Mouse (Mus musculus) R1 (cell line): ENCODE data around the gene Cyb5b.
A peak's percentile ranks its signal among the peaks of the same experiment; 100 is the strongest.

Experiments used
- DNase-seq: peaks from one replicate; pipeline ENCODE4 v3.0.0-alpha.2; 2018; ENCODE audit warnings: low read depth, low spot score

Gene Cyb5b

GRCm38 (mm10) chr8:107130028-107130427, 20.4 kb upstream of the Cyb5b start:
- no peak for DNase-seq

GRCm38 (mm10) chr8:107132581-107133491, 17.6 kb upstream of the Cyb5b start:
- no peak for DNase-seq

- DNase-seq: peak; percentile 91
Measured at GRCm38 (mm10) chr8:107133881-107134280, 16.6 kb upstream of the Cyb5b start.

DNA sequence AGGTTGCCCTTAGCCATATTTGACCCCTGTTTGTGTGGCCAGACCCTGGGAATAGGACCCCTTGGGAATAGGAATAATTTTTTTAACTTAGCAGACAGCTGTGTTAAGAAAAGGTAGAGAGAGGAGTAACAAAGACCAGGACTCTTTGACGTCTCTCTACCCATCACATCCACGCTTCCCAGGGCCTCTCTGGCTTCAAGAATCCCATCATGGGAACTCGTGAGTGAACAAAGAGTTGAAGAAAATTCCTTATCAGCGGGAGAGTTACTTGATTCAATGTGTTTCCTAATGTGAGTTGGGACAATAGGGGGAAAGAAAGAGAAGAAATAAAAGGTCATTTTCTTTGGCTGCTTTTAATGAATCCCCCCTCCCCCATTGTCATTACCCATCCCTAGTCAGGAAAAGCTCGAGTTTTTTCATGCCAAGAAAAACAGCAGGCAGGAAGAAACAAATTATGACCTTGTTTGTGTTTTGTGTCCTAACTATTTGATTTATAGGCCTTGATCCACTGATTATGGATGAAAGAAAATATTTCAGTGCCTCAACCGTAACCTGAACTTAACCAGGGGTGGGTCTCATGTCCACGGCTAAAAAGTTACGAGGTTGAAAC, 14.3 kb upstream of the Cyb5b start:
- peak; percentile 81 for DNase-seq

DNA sequence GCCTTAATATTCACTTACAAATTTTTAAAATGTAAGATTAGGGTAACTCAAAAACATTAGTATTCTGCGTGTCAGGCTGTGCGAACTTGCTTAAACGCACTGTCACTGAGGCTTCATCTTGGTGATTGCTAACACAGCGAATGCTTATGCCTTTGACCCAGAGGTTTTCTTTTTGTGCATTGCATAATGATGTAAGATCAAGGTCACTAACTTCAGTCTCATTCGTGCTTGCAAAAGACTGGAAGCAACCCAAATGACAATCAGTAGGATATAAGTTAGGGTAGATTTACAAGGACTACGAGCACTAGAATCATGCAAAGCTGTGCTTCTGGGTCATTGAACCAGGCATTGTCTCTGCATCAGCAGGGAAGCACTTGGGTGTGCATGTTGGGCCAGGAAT, 12.8 kb upstream of the Cyb5b start:
- DNase-seq: no peak

- no peak for DNase-seq
Measured at GRCm38 (mm10) chr8:107138338-107138737, 12.1 kb upstream of the Cyb5b start.

DNA sequence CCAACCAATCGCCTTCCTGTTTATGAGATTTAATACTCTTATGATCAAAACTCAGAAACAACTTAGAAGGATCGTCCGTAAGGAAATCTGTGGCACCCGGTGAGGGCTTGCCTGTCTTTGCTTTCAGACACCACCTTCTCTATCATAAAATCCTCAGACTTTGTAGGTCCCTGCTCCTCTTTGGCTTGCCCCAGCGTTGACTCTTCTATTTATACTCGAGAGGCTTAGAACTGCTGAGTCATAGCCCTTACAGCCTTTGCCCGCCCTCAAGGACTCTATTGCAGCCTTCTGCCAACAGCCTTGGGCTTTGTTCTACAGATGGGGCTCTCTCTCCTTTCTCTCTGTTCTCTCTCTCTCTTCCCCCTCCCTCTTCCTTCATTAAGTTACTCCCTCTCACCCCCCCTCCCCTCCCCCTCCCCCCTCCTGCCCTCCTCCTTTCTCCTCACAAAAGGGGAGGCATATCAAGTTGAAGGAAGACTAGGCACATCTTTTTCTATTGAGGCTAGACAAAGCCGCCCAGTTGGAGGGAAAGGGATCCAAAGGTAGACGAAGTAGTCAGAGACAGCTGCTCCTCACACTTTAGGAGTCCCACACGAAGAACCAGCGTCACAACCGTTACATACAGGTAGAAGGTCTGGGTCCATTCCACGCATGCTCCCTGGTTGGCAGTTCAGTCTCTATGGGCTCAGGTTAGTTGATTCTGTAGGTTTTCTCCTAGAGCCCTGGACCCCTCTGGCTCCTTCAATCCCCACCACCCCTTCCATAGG, 10.6 kb upstream of the Cyb5b start:
- DNase-seq: peak; percentile 89

DNA sequence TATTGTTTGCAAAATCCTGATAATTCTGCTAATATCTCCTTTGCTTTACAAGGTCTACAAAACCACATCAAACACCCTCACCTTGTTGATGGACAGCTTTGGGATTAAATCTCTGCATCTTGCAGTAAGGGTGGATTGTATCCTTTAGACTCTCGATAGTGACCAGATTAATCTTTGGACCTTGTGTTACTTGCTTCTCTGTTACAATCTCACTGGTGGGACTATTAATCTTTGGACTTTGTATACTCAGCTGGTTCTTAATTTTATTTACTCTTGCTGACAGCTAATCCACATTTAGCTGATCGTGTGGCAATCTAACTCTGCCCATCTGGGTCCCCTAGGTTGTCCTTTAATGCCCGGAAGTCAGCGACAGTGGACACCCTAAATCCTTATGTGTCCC, 7.9 kb upstream of the Cyb5b start:
- no peak for DNase-seq

- DNase-seq: no peak
Measured at GRCm38 (mm10) chr8:107143501-107143900, 6.9 kb upstream of the Cyb5b start.

DNA sequence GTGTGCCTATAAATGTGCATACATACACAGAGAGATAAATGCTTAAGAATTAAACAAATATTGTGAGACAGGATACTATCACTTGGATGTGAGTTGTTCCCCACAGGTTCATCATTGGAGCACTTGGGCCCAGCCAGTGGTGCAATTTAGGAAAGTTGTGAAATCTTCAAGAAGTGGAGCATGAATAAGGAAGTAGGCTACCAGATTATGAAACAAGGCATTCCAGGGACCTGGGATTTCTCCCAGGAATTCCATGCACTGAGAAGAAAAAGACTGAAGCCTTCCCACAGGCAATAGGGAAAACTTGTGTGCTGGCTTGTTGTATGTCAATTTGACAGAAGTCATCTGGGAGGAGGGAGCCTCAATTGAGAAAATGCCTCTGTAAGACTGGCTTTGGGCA, 4.3 kb upstream of the Cyb5b start:
- no peak for DNase-seq

DNA sequence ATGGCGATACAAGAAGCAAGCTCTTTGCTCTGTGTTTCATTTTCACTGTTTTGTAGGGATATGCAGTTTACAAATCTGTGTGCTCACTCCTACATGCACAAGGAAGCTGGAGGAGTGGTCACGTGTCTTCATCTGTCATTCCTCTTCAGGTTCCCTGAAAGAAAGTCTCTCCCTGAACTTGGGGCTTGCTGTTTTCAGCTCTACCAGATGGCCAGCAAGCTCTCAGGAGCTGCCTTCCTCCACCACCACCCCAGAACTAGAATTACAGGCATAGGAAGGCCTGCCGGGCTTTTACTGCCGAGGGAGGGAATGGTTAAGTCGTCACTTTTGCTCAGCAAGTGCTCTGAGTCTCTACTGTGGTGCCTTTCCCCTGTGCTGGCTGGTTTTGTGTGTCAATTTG, 1.6 kb upstream of the Cyb5b start:
- DNase-seq: no peak

- no peak for DNase-seq
Measured at GRCm38 (mm10) chr8:107150057-107150403, 410 bp upstream of the Cyb5b start.

DNA sequence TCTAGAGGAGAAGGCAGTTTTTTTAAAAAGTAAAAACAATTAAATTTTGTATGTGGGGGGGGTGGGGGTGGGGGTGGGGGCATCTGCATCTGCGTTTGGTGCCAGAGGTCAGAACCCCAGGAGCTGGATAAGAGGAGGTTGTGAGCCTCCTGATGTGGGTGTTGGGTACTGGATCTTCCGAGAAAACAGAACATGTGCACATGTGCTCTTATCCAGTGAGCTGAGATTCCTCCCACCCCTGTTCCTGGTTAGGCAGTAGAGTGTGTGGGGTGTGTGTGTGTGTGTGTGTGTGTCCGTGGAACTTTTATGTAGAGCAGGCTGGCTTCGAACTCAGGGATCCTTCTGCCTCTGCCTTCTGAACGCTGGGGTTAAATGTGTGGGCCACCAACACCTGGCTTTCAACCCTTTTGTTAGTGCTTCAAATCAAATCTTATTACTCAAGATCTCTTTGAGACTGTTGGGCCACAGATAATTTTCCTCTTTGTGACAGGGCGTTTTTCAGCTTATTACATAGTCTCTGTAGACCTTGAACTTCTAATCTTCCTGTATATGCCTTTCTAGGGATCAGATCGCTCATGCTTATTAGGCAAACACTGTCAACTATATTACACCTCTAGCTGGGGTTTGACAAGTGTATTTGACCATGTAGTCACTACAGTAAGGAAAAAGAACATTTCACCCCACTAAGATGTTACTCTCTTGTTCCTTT, 926 bp downstream of the Cyb5b start:
- peak; percentile 38 for DNase-seq

- no peak for DNase-seq
Measured at GRCm38 (mm10) chr8:107153326-107154210, 3.1 kb downstream of the Cyb5b start.

DNA sequence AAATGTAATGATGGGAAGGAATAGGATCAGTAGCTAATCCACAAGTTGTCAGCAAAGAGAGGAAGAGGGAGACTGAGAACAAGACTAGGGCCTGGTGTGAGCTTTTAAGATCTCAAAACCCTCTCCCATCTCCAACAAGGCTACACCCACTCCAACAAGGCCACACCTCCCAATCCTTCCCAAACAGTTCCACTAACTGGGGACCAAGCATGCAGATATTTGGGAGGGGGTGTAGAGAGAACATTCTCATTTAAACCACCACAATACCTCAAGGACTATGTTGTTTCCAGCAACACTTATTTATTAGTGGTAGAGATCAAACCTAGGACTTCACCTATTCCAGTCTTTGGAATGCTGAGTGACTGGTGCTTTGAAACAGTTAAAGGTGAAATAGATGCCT, 6.4 kb downstream of the Cyb5b start:
- no peak for DNase-seq

- DNase-seq: no peak
Measured at GRCm38 (mm10) chr8:107157836-107158235, 7.4 kb downstream of the Cyb5b start.

- DNase-seq: no peak
Measured at GRCm38 (mm10) chr8:107158890-107159289, 8.4 kb downstream of the Cyb5b start.

DNA sequence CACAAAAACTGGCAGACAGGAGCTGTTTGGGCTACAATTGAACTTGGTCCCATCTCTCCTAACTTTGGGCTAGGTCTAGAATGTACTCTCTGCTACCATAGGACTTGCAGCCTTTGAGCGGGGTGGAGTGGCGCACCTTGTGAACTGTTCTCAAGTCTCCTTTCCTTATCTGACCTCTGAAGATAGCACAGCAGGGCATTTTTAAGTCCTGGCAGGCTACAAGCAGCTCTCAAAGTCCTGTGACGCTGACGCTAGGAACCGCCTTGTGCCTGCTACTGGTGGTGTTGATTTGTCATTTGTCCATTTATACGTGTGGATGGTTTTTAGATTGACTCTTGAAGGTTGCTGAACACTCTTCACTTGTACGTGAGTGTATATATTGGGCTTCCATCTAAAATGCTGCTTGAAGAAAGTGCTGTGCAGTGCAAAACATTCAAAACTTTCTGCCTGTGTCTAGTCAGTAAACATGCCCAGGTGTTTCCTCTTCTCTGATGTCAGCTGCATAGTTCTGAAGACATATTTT, 13.9 kb downstream of the Cyb5b start:
- peak; percentile 30 for DNase-seq

DNA sequence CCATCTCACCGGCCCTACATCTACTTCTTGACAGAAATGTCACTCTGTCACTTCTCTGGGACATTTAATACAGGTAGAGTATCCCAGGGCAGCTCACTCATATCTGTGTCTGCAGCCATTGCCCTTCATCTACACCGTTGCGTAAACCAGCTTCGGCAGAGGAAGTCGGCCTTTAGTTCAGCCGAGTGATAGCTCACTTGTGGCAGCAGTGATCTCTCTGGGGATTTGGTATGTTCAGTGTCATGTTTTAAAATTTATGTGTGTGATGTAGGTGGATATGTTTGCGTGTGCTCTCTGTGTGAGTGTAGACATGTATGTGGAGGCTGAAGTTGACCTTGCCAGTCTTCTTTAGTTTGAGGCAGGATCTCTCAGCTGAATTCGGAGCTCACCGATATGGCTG, 15.3 kb downstream of the Cyb5b start:
- DNase-seq: no peak

GRCm38 (mm10) chr8:107167848-107168247, 17.4 kb downstream of the Cyb5b start:
- DNase-seq: no peak

DNA sequence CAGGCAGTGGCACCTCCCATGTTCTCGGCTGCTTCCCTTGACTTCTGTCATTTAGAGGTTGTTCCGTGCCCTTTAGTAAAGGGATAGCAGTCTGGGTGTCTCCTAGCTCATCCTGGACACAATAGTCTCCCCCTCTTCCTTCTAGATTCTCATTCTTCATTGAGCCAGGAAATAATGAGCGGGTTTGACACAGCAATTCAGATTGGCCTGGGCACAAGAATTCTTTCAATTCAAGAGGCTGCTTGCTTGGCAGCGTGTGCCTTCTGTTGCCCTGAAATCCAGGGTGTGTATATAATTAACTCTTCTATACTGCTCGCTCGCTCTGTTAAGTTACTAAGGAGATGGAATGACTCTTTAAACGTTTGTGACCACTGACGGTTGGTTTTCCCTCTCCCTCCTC, 21.7 kb downstream of the Cyb5b start:
- DNase-seq: no peak
